Mouse (Mus musculus): ENCODE measurements at regions not wholly inside any gene's neighbourhood (a gene's known extent, or its start where the extent isn't known, plus 50 kb on each side); places are given as distances from the start of the nearest gene placed in this dataset.

DNA sequence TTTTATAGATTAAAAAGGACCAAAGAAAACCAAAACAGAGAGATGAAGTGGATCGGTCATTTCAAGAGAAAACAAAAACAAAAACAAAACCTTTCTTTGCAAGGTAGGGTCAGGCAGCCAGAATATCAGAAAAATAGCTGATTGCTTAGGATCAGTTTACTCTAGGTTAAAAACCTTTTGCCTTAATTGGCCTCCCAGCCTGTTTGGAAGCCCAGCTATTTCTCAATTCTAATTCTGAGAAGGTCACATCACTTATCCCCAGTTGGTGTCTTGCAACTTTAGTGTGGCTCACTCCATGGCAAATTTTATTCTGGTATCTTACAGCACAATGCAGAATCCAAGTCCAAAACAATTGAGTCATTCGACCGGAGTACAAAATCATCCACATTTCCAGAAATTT lies 70.0 kb downstream of the 1190002N15Rik start:
- ATAC-seq (ENCODE audit: low TSS enrichment): no peak

DNA sequence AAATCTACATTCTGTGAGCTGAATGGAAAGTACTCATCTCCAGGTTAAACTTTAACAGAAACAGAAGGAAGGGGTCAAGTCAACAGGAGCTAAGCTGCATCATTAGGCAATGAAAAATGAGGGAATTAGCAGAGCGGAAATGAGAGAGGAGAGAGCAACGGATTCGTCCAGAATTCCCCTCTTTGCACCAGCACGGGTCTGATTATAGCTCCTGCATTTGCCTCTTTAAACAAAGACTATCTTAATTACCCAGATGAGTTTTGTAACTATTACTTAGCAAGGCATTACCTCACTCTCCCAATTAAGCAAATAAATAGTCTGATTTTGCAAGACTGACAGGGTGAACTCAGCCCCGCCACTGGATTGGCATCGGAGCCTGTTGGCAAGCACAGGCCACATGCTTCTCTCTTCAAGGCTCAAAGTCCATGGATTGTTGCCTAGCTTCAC lies 81.8 kb downstream of the 1190002N15Rik start:
- ATAC-seq (ENCODE audit: low TSS enrichment): 0 out of 2 replicates have a peak, but pooled peaks have one; percentile 23

DNA sequence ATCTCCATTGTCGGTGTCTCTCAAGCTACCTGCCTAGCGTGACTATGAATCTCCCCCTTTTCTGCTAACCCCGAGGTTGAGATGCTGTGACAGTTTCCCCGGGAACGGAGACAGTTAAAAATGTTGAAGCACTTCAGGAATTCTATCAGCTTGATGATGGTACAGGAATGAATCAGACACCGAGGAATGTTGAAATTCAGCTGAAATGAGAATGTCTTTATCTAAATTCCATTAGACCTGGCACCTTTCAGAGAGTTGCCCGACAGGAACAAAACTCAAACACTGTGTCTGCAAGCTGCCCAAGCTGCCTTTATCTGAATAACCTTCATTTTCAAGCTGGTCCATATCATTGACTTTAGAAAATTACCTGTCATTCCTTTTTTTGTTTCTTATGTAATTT lies 82.4 kb downstream of the 1190002N15Rik start:
- ATAC-seq (ENCODE audit: low TSS enrichment): no peak

DNA sequence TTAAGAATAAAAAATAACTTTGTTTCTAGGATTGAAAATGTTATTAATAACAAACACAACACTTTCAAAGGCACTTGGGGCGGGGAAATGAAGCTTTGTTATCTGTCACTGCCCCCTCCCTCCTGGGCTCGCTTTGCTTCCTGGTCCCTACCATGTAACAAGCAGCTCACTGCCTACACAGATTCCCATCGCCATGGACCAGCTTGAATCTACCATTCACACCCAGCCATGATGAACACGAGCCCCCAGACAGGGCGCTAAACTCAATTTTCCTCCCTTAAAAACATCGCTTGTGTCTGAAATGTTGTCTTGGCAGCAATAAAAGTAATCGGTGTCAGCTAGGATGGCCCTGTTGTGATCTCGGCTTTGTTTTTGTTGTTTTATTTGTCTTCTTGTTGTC lies 88.0 kb downstream of the 1190002N15Rik start:
- ATAC-seq (ENCODE audit: low TSS enrichment): no peak

- ATAC-seq (ENCODE audit: low TSS enrichment): no peak
These were observed 91.6 kb downstream of the 1190002N15Rik start for GRCm38 (mm10) chr9:94446182-94446763.

DNA sequence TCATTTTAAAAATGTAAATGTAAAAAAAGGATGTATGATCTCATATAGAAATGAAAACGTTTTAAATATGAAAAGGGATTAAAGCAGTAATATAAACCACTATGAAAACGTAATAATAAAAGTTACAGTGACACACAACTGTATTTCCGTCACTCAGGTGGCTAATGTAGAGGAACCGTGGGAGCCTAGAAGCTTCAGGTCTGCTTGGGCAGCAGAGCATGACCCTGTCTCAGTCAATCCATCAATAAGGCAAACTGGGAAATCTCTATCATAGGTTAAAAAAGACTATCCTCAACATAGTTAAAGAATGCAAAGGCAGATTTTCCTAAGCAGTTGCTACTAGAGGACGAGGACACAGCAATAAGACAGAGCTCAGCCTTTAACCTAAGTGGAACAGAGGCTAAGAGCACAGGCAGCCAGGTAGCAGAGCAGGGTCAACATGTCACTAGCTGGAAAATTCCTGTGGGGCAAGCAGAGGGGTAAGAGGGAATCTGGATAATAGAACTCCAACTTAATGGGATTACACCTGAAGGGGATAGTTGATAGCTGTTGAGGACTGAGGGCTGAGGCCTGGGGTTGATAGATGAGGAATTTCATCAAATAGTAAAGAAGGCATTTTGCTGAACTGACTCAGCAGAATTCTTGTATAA lies 93.6 kb downstream of the 1190002N15Rik start:
- no peak for ATAC-seq (ENCODE audit: low TSS enrichment)

GRCm38 (mm10) chr9:94441393-94441792 lies 96.5 kb downstream of the 1190002N15Rik start:
- ATAC-seq (ENCODE audit: low TSS enrichment): no peak

- no peak for ATAC-seq (ENCODE audit: low TSS enrichment)
These were observed 104.4 kb downstream of the 1190002N15Rik start for GRCm38 (mm10) chr9:94433468-94433867.

- ATAC-seq (ENCODE audit: low TSS enrichment): no peak
These were observed 105.6 kb downstream of the 1190002N15Rik start for GRCm38 (mm10) chr9:94432144-94432747.

DNA sequence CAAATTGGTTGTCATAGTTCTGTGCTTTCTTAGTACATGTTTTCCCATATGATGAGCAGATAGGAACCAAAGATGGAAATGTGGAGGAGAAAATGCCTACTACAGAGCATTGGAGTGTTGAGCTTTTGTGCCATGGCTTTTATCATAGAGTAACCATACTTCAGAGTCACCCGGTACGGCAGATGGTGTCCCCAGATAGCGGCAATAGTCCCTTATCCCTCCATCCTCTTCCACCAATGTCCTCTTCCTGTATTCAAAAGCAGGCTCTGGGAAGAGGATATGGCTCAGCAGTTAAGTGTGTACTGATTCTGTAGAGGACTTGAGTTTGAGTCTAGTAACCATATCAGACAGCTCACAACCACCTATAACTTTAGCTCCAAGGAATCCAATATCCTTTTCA lies 106.3 kb downstream of the 1190002N15Rik start:
- no peak for ATAC-seq (ENCODE audit: low TSS enrichment)

- no peak for ATAC-seq (ENCODE audit: low TSS enrichment)
These were observed 106.9 kb downstream of the 1190002N15Rik start for GRCm38 (mm10) chr9:94430996-94431395.

DNA sequence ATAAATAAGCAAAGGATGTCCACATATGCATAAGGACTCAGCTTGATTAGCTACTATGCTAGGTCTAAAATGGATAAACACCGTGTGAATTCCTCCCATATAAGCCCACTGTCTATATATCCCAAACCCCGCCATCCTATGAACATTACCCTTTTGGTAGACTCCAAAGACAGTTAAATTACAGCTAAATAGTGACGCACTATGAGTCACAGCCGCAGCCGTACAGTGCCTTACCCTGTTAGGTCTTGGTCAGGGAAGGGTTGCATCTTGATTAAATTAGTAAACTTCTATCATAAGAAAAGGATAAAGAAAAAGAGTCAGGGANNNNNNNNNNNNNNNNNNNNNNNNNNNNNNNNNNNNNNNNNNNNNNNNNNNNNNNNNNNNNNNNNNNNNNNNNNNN lies 111.1 kb downstream of the 1190002N15Rik start:
- no peak for ATAC-seq (ENCODE audit: low TSS enrichment)

DNA sequence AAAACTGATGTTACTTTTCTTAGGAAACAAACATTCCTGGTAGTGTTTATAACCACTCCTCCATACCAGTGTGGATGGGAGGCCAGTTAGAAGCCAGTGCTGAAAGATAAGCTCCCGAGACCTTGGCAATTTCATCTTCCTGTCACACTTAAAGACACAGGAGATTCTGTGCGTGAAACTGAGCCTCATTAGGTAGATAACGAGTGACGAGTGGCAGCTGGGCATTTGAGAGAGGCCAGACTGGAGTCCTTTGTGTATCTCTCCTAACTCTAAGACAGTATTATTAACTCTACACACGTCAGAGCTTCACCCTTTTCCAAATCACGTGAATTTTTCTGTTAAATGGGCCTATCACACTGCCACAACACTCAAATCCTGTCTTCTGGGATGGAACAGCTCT lies 112.1 kb downstream of the 1190002N15Rik start:
- ATAC-seq (ENCODE audit: low TSS enrichment): no peak

- ATAC-seq (ENCODE audit: low TSS enrichment): no peak
These were observed 113.3 kb downstream of the 1190002N15Rik start for GRCm38 (mm10) chr9:94424438-94425135.

GRCm38 (mm10) chr9:94410546-94410945 lies 127.3 kb downstream of the 1190002N15Rik start:
- no peak for ATAC-seq (ENCODE audit: low TSS enrichment)

GRCm38 (mm10) chr9:94410042-94410441 lies 127.8 kb downstream of the 1190002N15Rik start:
- ATAC-seq (ENCODE audit: low TSS enrichment): no peak

DNA sequence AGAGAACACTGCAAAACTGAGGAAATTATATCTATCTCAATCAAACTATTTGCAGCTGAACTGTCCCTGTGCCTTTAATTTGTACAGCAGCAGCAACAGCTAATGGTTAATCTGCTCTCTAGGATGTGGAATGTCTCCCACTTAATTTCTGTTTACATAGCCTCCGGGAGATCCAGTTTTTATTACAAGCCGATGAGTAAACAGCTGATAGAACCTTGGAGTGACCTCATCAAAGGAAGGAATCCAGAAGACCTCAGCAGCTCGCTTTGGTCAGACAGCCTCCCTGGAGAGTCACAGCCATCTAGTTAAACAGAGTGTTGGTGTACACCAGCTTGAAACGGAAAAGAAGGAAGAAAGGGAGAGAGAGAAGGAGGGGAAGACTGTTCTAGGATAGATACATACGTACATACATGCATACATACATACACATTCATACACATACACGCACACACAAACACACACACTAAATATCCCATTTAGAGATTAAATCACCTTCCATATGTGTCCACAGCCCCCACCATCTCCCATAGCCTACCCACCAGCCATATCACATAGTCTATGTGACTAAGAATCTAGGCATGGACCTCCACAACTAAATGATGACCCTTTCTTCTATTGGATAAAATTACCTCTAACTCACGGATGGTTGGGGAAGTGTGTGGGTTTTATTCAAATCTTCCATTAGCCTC lies 129.1 kb downstream of the 1190002N15Rik start:
- no peak for ATAC-seq (ENCODE audit: low TSS enrichment)

- no peak for ATAC-seq (ENCODE audit: low TSS enrichment)
These were observed 130.2 kb downstream of the 1190002N15Rik start for GRCm38 (mm10) chr9:94407671-94408070.

- no peak for ATAC-seq (ENCODE audit: low TSS enrichment)
These were observed 133.3 kb downstream of the 1190002N15Rik start for GRCm38 (mm10) chr9:94404551-94404950.

- no peak for ATAC-seq (ENCODE audit: low TSS enrichment)
These were observed 137.3 kb downstream of the 1190002N15Rik start for GRCm38 (mm10) chr9:94400596-94400995.

DNA sequence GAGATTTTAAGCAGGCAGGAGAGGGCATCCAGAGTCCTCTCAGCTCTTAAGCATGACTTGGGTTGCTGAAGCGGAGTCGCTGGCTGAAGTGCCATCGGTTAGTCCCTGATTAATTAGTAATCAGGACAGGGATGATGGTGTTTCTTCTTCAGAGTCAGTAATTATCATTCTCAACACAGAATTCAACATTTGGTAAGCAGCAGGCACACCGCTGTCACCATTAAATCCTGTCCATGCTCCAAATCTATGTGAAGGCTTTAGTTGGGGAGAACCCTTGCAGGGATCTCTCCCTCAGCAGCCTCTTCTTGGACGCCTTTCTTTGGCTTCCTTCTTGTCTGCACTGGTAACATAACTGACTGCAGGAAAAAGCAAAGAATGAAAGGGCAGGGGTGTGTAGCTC lies 142.7 kb downstream of the 1190002N15Rik start:
- ATAC-seq (ENCODE audit: low TSS enrichment): no peak

DNA sequence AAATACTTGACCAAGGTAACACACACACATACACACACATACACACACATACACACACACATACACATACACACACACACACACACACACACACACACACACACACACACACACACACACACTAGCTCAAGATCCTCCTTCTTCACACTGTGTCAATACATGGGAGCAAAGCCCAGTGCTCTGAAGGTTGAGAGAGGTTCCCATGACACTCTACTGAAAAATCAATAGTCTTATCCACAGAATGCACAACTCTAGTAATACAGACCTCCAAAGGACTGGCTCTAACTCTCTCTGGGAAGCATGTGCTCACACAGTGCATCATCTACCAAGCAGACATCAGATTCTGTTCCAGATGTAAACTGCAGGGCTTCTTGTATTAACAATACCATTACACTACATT lies 151.7 kb downstream of the 1190002N15Rik start:
- no peak for ATAC-seq (ENCODE audit: low TSS enrichment)

Measured in frontal cortex, adult (tissue).